Mouse (Mus musculus) embryo, embryonic 10.5 days (tissue): Measurements from ENCODE around the gene Dusp21.

Source experiments
- DNase-seq: peaks from one replicate; pipeline ENCODE4 v3.0.0-alpha.2; 2015; ENCODE audit warnings: low spot score

Dusp21 gene

GRCm38 (mm10) chrX:18145557-18145956 lies at the start of gene Dusp21:
TSS of gene Dusp21 (plus strand) at chrX:18145857.
- DNase-seq = no peak

GRCm38 (mm10) chrX:18160734-18161442 lies 15.2 kb downstream of the Dusp21 start:
- no peak for DNase-seq

- no peak for DNase-seq
Measured at GRCm38 (mm10) chrX:18161796-18162191, 16.1 kb downstream of the Dusp21 start.

GRCm38 (mm10) chrX:18162192-18162857 lies 16.7 kb downstream of the Dusp21 start, which contains the start of gene Kdm6a:
TSS of gene Kdm6a (plus strand) at chrX:18162575.
- DNase-seq = peak; percentile 97

- peak; percentile 62 for DNase-seq
Measured at GRCm38 (mm10) chrX:18162861-18163731, 17.4 kb downstream of the Dusp21 start.

- DNase-seq = peak; percentile 69
Measured at GRCm38 (mm10) chrX:18163917-18164624, 18.4 kb downstream of the Dusp21 start.

GRCm38 (mm10) chrX:18165121-18165520 lies 19.5 kb downstream of the Dusp21 start:
- DNase-seq = no peak

GRCm38 (mm10) chrX:18166961-18167360 lies 21.3 kb downstream of the Dusp21 start:
- no peak for DNase-seq

- no peak for DNase-seq
Measured at GRCm38 (mm10) chrX:18168940-18169339, 23.3 kb downstream of the Dusp21 start.

GRCm38 (mm10) chrX:18174831-18175230 lies 29.2 kb downstream of the Dusp21 start:
- no peak for DNase-seq

- DNase-seq = no peak
Measured at GRCm38 (mm10) chrX:18177803-18178202, 32.1 kb downstream of the Dusp21 start.

- DNase-seq = no peak
Measured at GRCm38 (mm10) chrX:18179492-18179891, 33.8 kb downstream of the Dusp21 start.

GRCm38 (mm10) chrX:18187203-18187602 lies 41.5 kb downstream of the Dusp21 start:
- DNase-seq = no peak

- DNase-seq = no peak
Measured at GRCm38 (mm10) chrX:18188293-18188692, 42.6 kb downstream of the Dusp21 start.
